Mouse (Mus musculus) stomach, embryonic 16.5 days (tissue): Measurements from ENCODE around the gene Arhgef3. TPM values are rescaled to one million over a fixed set of nuclear protein-coding genes. Genes with fewer than 3 reads are reported as not detected.

Source experiments
- ATAC-seq: fragments of 200-750 bp; cut with Nextera tagmentation; 2 replicates; pipeline ENCODE4 v1.8.0; 2017; ENCODE audit warnings: moderate number of reproducible peaks, moderate TSS enrichment; ENCODE audit not compliant: insufficient read depth, low FRiP score
- H3K27ac ChIP-seq: fragments of 300-500 bp; sonication (generic); 2 replicates; pipeline ENCODE4 v1.5.1; 2014; ENCODE audit warnings: low read length
- H3K27me3 ChIP-seq: fragments of 300-500 bp; sonication (generic); 2 replicates; pipeline ENCODE4 v1.6.1; 2014; ENCODE audit warnings: low read length, control low read depth, mixed read lengths; ENCODE audit not compliant: control insufficient read depth, insufficient read depth
- H3K36me3 ChIP-seq: fragments of 300-500 bp; sonication (generic); 2 replicates; pipeline ENCODE4 v1.6.1; 2014; ENCODE audit warnings: low read length; ENCODE audit not compliant: control insufficient read depth, insufficient read depth
- H3K4me1 ChIP-seq: fragments of 300-500 bp; sonication (generic); 2 replicates; pipeline ENCODE4 v1.6.1; 2014; ENCODE audit warnings: low read length, control low read depth, mixed read lengths; ENCODE audit not compliant: control insufficient read depth, insufficient read depth
- H3K4me2 ChIP-seq: fragments of 300-500 bp; sonication (generic); 2 replicates; pipeline ENCODE4 v1.6.1; 2014; ENCODE audit warnings: low read depth, low read length, mixed read lengths
- H3K4me3 ChIP-seq: fragments of 300-500 bp; sonication (generic); replicated peaks from 2 replicates; pipeline ENCODE4 v1.5.1; 2014; ENCODE audit warnings: mild to moderate bottlenecking, low read length
- H3K9ac ChIP-seq: fragments of 300-500 bp; sonication (generic); 2 replicates; pipeline ENCODE4 v1.6.1; 2014; ENCODE audit warnings: low read length
- H3K9me3 ChIP-seq: fragments of 300-500 bp; sonication (generic); replicated peaks from 2 replicates; pipeline ENCODE4 v1.6.1; 2016; ENCODE audit warnings: low read length, control low read depth; ENCODE audit not compliant: control insufficient read depth
- WGBS: fragments of 180-500 bp; shearing (Covaris S2); extraction: QIAGEN DNeasy Blood & Tissue Kit; methylation state at CpG from one replicate; pipeline ENCODE4 v1.1.7; 2014; 5-methylcytosine and 5-hydroxymethylcytosine counted together
- polyA plus RNA-seq: library from polyadenylated mRNA; unstranded; fragments of >200 nt; fragmentation: Nextera tagmentation; extraction: Ambion mirVana; gene quantifications from 2 replicates; pipeline ENCODE4 v1.2.1, GENCODE M21; 2015

Arhgef3 gene
- polyA plus RNA-seq, 1 experiment from 2014 or later = 20.9 TPM

DNA sequence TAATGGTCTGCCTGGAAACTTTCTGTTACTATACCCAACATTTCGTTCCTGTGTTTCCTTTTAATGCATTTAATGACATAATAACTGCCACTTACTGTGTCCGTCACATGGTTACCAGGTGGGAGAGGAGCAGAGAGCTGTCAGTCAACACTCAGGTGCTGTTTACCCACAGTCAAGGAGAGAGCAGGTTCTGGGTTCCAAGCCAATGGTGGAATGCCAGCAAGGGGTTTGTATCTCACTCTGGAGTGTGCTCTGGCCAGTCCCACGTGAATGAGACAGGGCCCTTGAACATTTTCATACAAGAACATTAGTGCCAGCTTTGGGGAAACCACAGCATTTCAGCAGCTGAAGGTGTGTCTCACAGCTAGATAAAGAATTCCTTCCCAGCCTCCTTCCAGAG, 162.6 kb downstream of the Arhgef3 start:
- no peak overlapping the region for H3K4me3 ChIP-seq
- H3K27ac ChIP-seq = no peak overlapping the region
- ATAC-seq = no peak
- H3K4me2 ChIP-seq = no peak overlapping the region
- H3K27me3 ChIP-seq = no peaks in the 10 kb centered on the region
- 80% methylated on average over 3 of the region's 3 CpGs for WGBS
- H3K9me3 ChIP-seq = no peaks in the 10 kb centered on the region
- H3K36me3 ChIP-seq = no peaks in the 10 kb centered on the region
- no peak overlapping the region for H3K9ac ChIP-seq
- no peaks in the 10 kb centered on the region for H3K4me1 ChIP-seq

DNA sequence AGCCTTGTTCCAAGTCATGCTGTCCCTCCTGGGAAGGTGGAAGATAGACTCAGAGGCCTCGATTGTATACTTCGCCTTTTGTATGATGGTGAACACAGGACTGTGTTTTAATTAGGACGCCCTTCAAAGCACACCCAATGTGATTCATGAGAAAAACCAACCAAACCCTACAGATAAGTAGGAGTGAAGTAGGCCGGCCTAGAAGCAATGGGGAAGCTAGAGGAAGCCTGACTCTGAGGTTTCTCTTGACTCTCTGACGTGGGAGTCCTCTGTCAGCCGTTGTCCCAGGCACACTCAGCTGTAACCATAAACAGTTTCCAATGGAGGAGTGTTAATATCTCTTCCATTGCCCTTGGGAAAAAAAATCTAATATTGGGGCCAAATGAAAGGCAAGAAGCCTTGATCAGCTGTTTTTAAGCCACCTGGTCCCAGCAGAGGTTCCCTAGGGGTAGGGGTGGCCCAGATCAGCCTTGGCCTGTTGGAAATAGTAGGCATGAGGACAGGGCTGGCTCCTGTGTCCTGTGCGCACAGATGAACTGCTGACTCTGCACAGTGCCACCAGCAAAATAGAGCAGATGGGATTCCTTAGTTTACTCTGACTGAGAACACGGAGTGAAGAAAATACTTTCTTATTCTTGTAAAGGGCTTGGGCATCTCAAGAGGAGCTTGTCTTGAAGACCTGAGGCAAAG, 165.6 kb downstream of the Arhgef3 start:
- Histone ChIP-seq H3K27me3 (no peaks in the 10 kb centered on the region), H3K36me3 (no peaks in the 10 kb centered on the region), H3K9ac (no peak overlapping the region), H3K4me3 (no peak overlapping the region), H3K27ac (no peak overlapping the region), H3K4me2 (no peak overlapping the region), H3K4me1 (no peaks in the 10 kb centered on the region), H3K9me3 (no peaks in the 10 kb centered on the region)
- 80% methylated on average over 8 of the region's 8 CpGs for WGBS
- no peak for ATAC-seq

DNA sequence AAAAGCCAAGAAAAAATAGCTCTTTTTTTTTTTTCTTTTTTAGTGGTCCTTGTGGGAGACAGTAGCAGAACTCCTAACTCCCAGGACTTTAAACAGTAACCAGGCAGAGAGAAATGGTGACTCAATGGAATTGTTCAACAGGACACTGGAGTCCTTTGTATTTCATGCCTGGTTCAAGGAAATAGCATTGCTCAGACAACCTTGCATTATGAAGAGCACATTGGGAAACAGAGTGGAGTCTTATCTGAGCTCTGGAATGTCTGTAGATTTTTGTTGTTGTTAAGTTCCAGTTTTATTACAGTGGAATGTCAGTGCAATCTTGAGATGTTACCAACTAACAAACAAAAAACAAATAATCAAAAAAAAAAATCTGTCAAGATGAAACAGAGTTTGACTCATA, 169.3 kb downstream of the Arhgef3 start:
- Histone ChIP-seq H3K4me2 (no peak overlapping the region), H3K27ac (no peak overlapping the region), H3K4me3 (no peak overlapping the region), H3K27me3 (no peaks in the 10 kb centered on the region), H3K9ac (no peak overlapping the region), H3K9me3 (no peaks in the 10 kb centered on the region), H3K36me3 (no peaks in the 10 kb centered on the region), H3K4me1 (no peaks in the 10 kb centered on the region)
- ATAC-seq = no peak

DNA sequence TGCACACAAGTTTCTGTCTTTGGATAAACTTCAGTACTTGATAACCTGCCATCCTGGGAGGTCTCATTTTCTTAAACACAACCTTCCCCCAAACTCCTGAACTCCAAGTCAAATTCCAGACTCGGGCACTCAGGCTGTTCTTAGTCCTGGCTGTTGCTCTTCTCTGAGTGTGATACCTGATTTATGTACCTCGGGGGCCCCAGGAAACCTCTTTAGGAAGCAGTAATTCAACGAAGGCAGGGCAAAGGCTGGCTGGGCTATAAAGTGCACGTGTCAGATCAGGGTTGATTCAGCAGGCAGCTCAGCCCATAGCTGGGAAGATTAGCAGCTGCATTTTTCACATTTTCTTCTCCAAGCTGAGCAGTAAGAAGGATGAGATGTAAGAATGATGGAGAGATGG, 171.5 kb downstream of the Arhgef3 start:
- 13% methylated on average over 4 of the region's 4 CpGs for WGBS
- Histone ChIP-seq H3K9me3 (no peaks in the 10 kb centered on the region), H3K4me3 (no peak overlapping the region), H3K27ac (no peak overlapping the region), H3K36me3 (no peaks in the 10 kb centered on the region), H3K27me3 (no peaks in the 10 kb centered on the region), H3K4me2 (no peak overlapping the region), H3K4me1 (no peaks in the 10 kb centered on the region), H3K9ac (no peak overlapping the region)
- ATAC-seq = no peak

DNA sequence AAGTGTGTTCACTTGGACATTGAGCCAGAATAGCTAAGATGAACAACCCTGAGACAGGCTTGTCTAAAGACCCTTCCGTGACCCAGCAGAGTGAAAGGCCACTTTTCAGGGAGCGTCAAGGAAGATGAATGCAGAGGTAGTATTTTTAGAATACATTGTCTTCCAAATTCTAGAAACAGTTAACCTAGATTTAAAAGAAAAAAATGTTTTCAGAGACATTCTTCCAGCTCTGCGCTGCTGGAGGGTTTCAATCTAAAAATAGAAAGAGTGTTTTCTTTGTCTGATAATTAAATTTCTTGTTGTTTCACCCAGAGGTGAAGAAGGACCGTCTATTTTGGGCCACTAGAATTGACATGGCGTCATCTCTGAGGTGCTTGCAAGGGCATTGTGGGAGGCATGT, 174.4 kb downstream of the Arhgef3 start:
- Histone ChIP-seq H3K36me3 (no peaks in the 10 kb centered on the region), H3K27me3 (no peaks in the 10 kb centered on the region), H3K4me3 (no peak overlapping the region), H3K9ac (no peak overlapping the region), H3K4me2 (no peak overlapping the region), H3K4me1 (no peaks in the 10 kb centered on the region), H3K27ac (no peak overlapping the region), H3K9me3 (no peaks in the 10 kb centered on the region)
- 63% methylated on average over 5 of the region's 5 CpGs for WGBS
- no peak for ATAC-seq

DNA sequence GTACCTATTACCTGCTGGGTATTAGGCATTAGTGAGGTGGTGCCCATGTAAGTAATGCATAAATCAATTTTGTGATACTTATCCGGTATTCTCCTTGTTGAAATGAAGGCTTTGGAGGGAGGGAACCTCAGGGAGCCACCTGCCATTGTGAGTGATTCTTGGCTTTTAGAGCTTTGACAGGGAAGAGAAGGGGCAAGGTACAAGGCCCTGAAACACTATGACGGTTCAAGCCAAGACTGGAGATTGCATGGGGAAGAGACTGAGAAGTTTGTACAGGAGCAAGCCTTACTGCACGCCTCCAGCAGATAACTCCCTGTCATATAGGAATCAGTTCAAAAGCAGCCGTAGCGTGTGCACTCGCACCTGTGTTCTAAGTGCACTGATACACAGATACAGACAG, 177.4 kb downstream of the Arhgef3 start:
- no peak overlapping the region for H3K4me2 ChIP-seq
- H3K36me3 ChIP-seq = no peaks in the 10 kb centered on the region
- 0 out of 2 replicates have a peak, but pooled peaks cover under 1% of the 10 kb centered on the region for H3K4me1 ChIP-seq
- H3K4me3 ChIP-seq = no peak overlapping the region
- no peak for ATAC-seq
- no peak overlapping the region for H3K9ac ChIP-seq
- WGBS = 80% methylated on average over 6 of the region's 6 CpGs
- H3K27ac ChIP-seq = no peak overlapping the region
- no peaks in the 10 kb centered on the region for H3K27me3 ChIP-seq
- H3K9me3 ChIP-seq = no peaks in the 10 kb centered on the region

DNA sequence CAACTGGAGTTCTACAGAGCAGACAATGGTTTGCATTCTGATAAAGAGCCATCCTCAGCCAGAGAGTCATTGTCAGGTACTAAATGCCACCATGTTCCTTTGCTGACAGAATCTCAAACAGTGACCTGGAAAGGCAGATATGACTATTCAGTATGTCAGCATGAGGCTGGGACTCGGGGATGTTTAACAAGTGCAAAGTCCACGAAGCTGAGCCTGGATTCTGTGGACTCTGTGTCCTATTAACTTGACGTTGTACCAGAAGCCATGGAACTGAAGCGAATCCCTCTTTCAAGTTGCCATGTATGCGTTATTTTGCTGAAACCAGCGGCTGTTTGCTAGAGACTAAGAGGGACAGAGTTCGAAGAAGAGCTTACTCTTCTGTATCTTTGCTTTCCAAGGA, 181.1 kb downstream of the Arhgef3 start:
- Histone ChIP-seq H3K27me3 (no peaks in the 10 kb centered on the region), H3K4me2 (no peak overlapping the region), H3K9ac (no peak overlapping the region), H3K36me3 (no peaks in the 10 kb centered on the region), H3K4me3 (no peak overlapping the region), H3K27ac (peak overlapping the region; percentile 37; the same call in 1 of the 2 replicates), H3K9me3 (no peaks in the 10 kb centered on the region), H3K4me1 (peaks cover 5% of the 10 kb centered on the region; the same call in 1 of the 2 replicates)
- 69% methylated on average over 7 of the region's 7 CpGs for WGBS
- ATAC-seq = peak; percentile 62; the same call in 1 of the 2 replicates

DNA sequence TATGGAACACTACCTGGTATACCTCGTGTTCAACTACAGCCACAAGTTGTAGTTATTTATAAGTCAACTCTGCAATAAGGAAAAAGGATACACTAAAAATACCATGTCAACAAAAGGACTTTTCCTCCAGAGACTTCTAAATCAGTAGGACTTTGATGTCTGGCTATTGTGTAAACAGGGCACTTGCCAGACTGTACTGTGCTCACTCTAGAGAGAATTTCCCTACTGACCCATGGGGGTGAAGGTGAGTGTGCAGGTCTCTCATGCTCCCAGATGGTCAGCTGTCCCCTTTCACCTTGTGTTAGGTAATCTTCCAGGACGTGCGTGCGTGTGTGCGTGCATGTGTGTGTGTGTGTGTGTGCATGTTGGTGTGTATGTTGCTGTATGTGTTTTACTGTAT, 182.3 kb downstream of the Arhgef3 start:
- H3K4me1 ChIP-seq = peaks cover 5% of the 10 kb centered on the region; the same call in 1 of the 2 replicates
- no peak overlapping the region for H3K9ac ChIP-seq
- no peak overlapping the region for H3K4me3 ChIP-seq
- H3K27ac ChIP-seq = no peak overlapping the region
- 67% methylated on average over 5 of the region's 5 CpGs for WGBS
- no peak overlapping the region for H3K4me2 ChIP-seq
- no peaks in the 10 kb centered on the region for H3K27me3 ChIP-seq
- H3K36me3 ChIP-seq = no peaks in the 10 kb centered on the region
- H3K9me3 ChIP-seq = no peaks in the 10 kb centered on the region
- peak; percentile 73; the same call in 1 of the 2 replicates for ATAC-seq

DNA sequence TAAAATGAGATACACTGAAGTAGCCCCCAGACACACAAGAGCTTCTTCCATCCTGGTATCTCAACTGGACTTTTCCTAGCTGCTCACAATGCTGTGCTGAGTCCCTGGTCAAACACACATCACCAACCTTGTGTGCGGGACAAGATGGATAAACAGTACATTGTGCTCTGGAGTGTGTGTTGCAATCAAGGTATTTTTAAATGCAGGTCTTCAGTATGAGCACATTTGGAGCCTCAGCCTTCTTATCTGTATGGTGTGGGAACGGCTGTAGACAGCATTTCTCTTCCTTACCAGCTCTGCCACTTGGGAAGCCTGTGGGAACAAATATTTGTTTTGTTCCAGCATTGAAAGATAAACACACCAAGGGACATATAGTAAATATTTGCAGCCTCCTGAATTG, 184.2 kb downstream of the Arhgef3 start:
- Histone ChIP-seq H3K27me3 (no peaks in the 10 kb centered on the region), H3K36me3 (no peaks in the 10 kb centered on the region), H3K9ac (no peak overlapping the region), H3K27ac (no peak overlapping the region; the same call in 1 of the 2 replicates), H3K9me3 (no peaks in the 10 kb centered on the region), H3K4me1 (peaks cover 5% of the 10 kb centered on the region; the same call in 1 of the 2 replicates), H3K4me2 (no peak overlapping the region), H3K4me3 (no peak overlapping the region)
- WGBS = 57% methylated on average over 2 of the region's 2 CpGs
- no peak for ATAC-seq
